Mouse (Mus musculus) stomach, postnatal 0 days (tissue): ENCODE data around the gene Smim4. TPM values are rescaled to one million over a fixed set of nuclear protein-coding genes. Genes with fewer than 3 reads are reported as not detected.
A peak's percentile ranks its signal among the peaks of the same experiment; 100 is the strongest.

Source experiments
- ATAC-seq: fragments of 200-750 bp; cut with Nextera tagmentation; 2 replicates; pipeline ENCODE4 v1.8.0; 2017; ENCODE audit not compliant: low FRiP score, low TSS enrichment
- DNase-seq: peaks from one replicate; pipeline ENCODE4 v3.0.0-alpha.2; 2016; ENCODE audit warnings: low spot score
- H3K27ac ChIP-seq: fragments of 300-500 bp; sonication (generic); replicated peaks from 2 replicates; pipeline ENCODE4 v1.5.1; 2014; ENCODE audit warnings: mild to moderate bottlenecking, control low read depth
- H3K27me3 ChIP-seq: fragments of 300-500 bp; sonication (generic); 2 replicates; pipeline ENCODE4 v1.6.1; 2014; ENCODE audit warnings: low read length; ENCODE audit not compliant: control insufficient read depth, insufficient read depth
- H3K36me3 ChIP-seq: fragments of 300-500 bp; sonication (generic); 2 replicates; pipeline ENCODE4 v1.6.1; 2014; ENCODE audit warnings: low read length, mixed read lengths; ENCODE audit not compliant: control insufficient read depth, insufficient read depth
- H3K4me1 ChIP-seq: fragments of 300-500 bp; sonication (generic); replicated peaks from 2 replicates; pipeline ENCODE4 v1.6.1; 2014; ENCODE audit warnings: antibody characterized with exemption; ENCODE audit not compliant: control insufficient read depth, insufficient read depth
- H3K4me2 ChIP-seq: fragments of 300-500 bp; sonication (generic); replicated peaks from 2 replicates; pipeline ENCODE4 v1.6.1; 2014; ENCODE audit warnings: low read depth, mild to moderate bottlenecking, control low read depth, moderate library complexity
- H3K4me3 ChIP-seq: fragments of 300-500 bp; sonication (generic); 2 replicates; pipeline ENCODE4 v1.5.1; 2014; ENCODE audit warnings: low read depth, low read length, control low read depth
- H3K9ac ChIP-seq: fragments of 300-500 bp; sonication (generic); 2 replicates; pipeline ENCODE4 v1.6.1; 2014; ENCODE audit warnings: mild to moderate bottlenecking, low read length, control low read depth, mixed read lengths
- H3K9me3 ChIP-seq: fragments of 300-500 bp; sonication (generic); 2 replicates; pipeline ENCODE4 v1.6.1; 2016; ENCODE audit warnings: low read length; ENCODE audit not compliant: control insufficient read depth
- CTCF ChIP-seq: IDR thresholded peaks from 2 replicates; pipeline ENCODE4 v1.5.1; 2016; ENCODE audit warnings: antibody characterized with exemption, low read depth, mild to moderate bottlenecking, moderate library complexity
- EP300 ChIP-seq: optimal IDR thresholded peaks from 2 replicates; pipeline ENCODE3; 2016; ENCODE audit warnings: antibody characterized with exemption
- WGBS: fragments of 180-500 bp; shearing (Covaris S2); extraction: QIAGEN DNeasy Blood & Tissue Kit; methylation state at CpG from one replicate; pipeline ENCODE4 v1.1.7; 2014; 5-methylcytosine and 5-hydroxymethylcytosine counted together
- polyA plus RNA-seq: library from polyadenylated mRNA; unstranded; fragments of >200 nt; fragmentation: Nextera tagmentation; extraction: Ambion mirVana; gene quantifications from 2 replicates; pipeline ENCODE4 v1.2.1, GENCODE M21; 2015

The Smim4 gene
- polyA plus RNA-seq, 1 experiment from 2014 or later: 108 TPM

DNA sequence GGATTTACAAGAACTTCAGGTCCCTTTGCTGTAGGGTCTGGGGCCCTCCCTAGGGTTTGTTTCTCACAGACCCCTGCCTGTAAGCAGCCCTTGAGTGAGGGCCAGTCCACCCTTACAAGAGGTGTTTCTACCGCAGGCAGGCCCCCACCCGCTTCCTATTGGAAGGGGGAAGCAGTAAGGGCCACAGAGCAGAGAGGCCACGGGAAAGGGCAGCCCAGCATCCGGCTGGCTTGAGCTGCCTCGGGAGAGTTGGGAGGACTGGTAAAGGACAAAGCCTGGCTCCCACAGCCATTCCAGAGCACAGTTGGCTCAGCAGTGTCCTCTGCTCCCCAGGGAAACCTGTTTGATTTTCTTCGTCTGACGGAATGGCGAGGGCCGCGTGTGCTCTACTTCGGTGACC lies 9.0 kb upstream of the Smim4 start:
- 82% methylated on average over 11 of the region's 11 CpGs for WGBS
- H3K4me3 ChIP-seq: no peak overlapping the region
- ATAC-seq (no peak), DNase-seq (no peak)
- H3K9me3 ChIP-seq: no peaks in the 10 kb centered on the region
- peaks cover 4% of the 10 kb centered on the region for H3K4me1 ChIP-seq
- no peak overlapping the region for H3K4me2 ChIP-seq
- H3K27me3 ChIP-seq: no peaks in the 10 kb centered on the region
- no peak for TF ChIP-seq EP300
- no peak for TF ChIP-seq CTCF
- peaks cover 18% of the 10 kb centered on the region for H3K36me3 ChIP-seq
- H3K9ac ChIP-seq: no peak overlapping the region
- H3K27ac ChIP-seq: 0 out of 2 replicates have a peak overlapping the region, but pooled peaks have one; percentile 35

DNA sequence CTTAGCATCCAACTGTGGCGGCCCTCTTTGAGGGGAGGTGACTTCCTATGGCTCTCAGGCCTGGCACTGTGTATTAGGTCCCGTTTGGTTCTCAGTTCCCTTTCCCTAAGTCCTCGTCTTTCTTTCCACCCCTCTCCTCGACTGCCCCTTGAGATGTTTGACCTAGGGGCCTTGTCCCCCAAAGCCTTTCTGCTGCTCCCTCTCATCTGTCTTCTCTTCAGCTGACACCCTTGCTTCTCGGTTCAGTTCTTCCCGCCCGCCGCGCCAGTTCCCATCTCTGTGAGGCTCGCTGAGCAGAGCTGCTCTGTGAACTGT lies 8.5 kb upstream of the Smim4 start:
- TF ChIP-seq EP300 (no peak), CTCF (no peak)
- 78% methylated on average over 10 of the region's 10 CpGs for WGBS
- DNase-seq (no peak), ATAC-seq (no peak)
- Histone ChIP-seq H3K9me3 (no peaks in the 10 kb centered on the region), H3K27me3 (no peaks in the 10 kb centered on the region), H3K4me2 (no peak overlapping the region), H3K4me1 (peaks cover 6% of the 10 kb centered on the region), H3K4me3 (no peak overlapping the region), H3K9ac (no peak overlapping the region), H3K36me3 (peaks cover 18% of the 10 kb centered on the region), H3K27ac (no peak overlapping the region)

DNA sequence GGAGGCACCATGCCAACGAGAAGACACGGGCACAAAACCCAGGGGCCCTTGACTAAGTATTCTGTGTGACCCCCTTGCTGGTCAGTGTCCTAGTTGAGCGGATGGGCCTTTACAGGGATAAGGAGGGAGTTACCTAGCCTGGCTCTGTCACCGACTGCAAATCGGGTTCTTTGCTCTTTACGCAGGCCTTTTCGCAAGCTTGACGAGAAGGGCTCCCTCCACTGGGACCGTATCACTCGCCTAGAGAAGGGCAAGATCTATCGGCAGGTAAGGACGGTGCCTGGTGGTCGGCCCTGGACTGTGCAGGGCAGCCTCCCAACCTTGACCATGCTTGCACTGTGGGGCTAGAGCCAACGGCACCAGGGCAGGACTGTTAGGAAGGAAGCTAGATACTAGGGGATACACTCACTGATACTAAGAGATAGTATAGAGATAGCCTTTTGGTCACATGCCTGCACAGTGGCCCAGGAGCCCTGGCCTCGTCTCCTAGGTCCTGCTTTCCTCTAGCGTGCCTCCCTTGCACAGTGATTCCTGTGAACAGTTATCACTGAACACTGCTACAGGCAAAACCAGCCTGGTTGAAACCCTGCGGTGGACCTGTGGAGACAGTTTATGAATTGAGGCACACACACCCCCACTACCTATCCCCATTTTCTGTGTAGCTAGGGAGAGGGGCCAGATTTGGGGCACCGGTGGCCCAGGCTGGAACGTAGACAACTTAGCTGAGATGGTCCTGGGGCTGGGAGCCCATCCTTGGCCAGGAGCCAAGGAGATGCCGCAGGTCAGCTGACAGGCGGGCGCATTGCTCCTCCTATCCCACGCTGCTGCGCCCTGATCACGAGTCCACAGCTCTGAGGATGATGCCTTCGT lies 7.9 kb upstream of the Smim4 start:
- ATAC-seq: no peak
- no peak overlapping the region for H3K27ac ChIP-seq
- H3K4me3 ChIP-seq: no peak overlapping the region
- no peak for DNase-seq
- no peak overlapping the region for H3K4me2 ChIP-seq
- H3K4me1 ChIP-seq: peaks cover 10% of the 10 kb centered on the region
- peaks cover 18% of the 10 kb centered on the region for H3K36me3 ChIP-seq
- H3K9me3 ChIP-seq: no peaks in the 10 kb centered on the region
- 90% methylated on average over 26 of the region's 26 CpGs for WGBS
- no peaks in the 10 kb centered on the region for H3K27me3 ChIP-seq
- H3K9ac ChIP-seq: no peak overlapping the region
- TF ChIP-seq EP300 (no peak), CTCF (no peak)

DNA sequence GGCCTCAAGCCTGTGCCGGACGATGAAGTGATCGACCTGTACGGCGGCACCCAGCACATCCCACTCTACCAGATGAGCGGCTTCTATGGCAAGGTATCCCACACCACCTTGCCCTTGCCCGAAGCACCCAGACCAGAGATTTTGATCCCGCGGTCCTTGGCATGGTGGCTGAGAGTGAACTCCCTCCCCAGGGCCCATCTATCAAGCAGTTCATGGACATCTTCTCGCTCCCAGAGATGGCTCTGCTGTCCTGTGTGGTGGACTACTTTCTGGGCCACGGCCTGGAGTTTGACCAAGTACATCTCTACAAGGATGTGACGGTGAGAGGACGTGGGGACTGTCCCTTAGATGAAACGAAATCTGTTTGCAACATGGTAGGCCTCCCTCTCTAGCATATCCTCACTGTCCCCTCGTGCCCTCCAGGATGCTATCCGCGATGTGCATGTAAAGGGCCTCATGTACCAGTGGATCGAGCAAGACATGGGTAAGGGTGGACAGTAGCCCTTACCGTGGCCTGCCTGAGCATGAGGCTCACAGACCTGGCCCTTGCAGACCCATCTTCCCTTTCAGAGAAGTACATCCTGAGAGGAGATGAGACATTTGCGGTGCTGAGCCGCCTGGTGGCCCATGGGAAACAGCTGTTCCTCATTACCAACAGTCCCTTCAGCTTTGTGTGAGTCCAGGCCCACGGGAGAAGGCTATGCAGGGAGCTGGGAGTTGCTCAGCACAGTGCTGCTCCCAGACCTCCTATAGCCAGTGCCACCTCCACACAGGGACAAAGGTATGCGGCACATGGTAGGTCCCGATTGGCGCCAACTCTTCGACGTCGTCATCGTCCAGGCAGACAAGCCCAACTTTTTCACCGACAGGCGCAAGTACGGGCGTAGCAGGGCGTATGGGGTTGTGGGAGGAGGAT lies 7.0 kb upstream of the Smim4 start:
- H3K9me3 ChIP-seq: no peaks in the 10 kb centered on the region
- H3K4me2 ChIP-seq: no peak overlapping the region
- no peak overlapping the region for H3K27ac ChIP-seq
- TF ChIP-seq EP300: no peak
- no peak for TF ChIP-seq CTCF
- ATAC-seq (no peak), DNase-seq (no peak)
- 94% methylated on average over 34 of the region's 34 CpGs for WGBS
- no peak overlapping the region for H3K4me3 ChIP-seq
- H3K36me3 ChIP-seq: peaks cover 18% of the 10 kb centered on the region
- peaks cover 10% of the 10 kb centered on the region for H3K4me1 ChIP-seq
- no peaks in the 10 kb centered on the region for H3K27me3 ChIP-seq
- H3K9ac ChIP-seq: no peak overlapping the region

DNA sequence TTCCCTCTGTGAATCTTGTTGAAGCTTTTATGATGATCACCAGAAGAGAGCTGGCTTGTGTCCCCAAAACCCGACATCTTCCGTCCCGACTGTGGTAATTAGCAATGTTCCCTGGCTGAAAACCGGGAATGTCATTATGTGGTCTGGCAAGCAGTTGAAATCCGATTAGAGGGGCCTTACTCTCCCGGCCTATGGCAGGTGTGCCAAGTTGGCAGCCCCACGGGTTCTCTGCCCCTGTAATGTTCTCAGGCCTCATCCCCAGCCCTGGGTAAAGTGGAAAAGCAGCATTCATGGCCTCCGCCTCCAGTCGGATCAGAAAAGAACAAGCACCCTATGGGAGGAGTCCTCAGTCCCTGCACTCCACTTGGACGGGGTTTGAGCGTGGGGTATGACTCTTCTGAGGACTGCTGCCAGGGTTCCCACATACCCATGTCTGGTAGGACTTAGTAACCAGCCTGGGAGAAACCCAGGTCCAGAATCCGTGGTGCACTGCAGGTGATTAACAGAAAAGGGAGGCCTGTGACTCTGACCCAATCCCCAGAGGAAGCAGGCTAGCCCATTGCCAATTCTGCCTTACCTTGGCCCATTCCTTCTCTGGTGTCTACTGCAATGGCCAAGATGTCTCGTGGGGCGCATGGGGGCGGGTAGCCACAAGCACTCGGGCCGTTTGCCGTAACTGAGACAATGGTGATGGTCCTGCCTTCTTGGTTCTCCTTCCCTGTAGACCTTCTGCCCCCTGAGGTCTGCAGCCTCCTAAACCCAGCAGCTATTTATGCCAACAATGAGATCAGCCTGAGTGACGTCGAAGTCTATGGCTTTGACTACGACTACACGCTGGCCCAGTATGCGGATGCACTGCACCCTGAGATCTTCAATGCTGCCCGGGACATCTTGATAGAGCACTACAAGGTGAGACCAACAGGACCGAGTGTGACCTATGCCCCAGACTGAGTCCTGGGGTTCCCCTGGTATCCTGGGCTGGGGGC lies 5.6 kb upstream of the Smim4 start:
- ATAC-seq (no peak), DNase-seq (no peak)
- Histone ChIP-seq H3K4me1 (peaks cover 10% of the 10 kb centered on the region), H3K9ac (no peak overlapping the region), H3K9me3 (no peaks in the 10 kb centered on the region), H3K4me3 (no peak overlapping the region), H3K27me3 (no peaks in the 10 kb centered on the region), H3K4me2 (0 out of 2 replicates have a peak overlapping the region, but pooled peaks have one; percentile 9), H3K27ac (peak overlapping the region; percentile 71), H3K36me3 (peaks cover 14% of the 10 kb centered on the region)
- 70% methylated on average over 25 of the region's 25 CpGs for WGBS
- TF ChIP-seq CTCF (no peak), EP300 (no peak)
